Mouse (Mus musculus) cortical plate, adult 2 months (tissue): ENCODE results near the gene Fam198a. TPM values are rescaled to one million over a fixed set of nuclear protein-coding genes. Genes with fewer than 3 reads are reported as not detected.

Experiments used
- H3K27ac ChIP-seq: fragments of 200-500 bp; 2 replicates; pipeline ENCODE4 v1.5.1; 2012; ENCODE audit warnings: low read length, control low read depth, inconsistent platforms; ENCODE audit not compliant: insufficient read depth
- H3K4me1 ChIP-seq: fragments of 200-500 bp; 2 replicates; pipeline ENCODE4 v1.6.1; 2011; ENCODE audit warnings: low read length; ENCODE audit not compliant: control insufficient read depth, insufficient read depth
- H3K4me3 ChIP-seq: fragments of 200-500 bp; 2 replicates; pipeline ENCODE4 v1.5.1; 2011; ENCODE audit warnings: mild to moderate bottlenecking, low read length, control low read depth; ENCODE audit not compliant: insufficient read depth
- CTCF ChIP-seq: fragments of 200-500 bp; IDR thresholded peaks from 2 replicates; pipeline ENCODE4 v1.5.1; 2011; ENCODE audit warnings: mild to moderate bottlenecking, control low read depth, low read length; ENCODE audit not compliant: insufficient read depth; ENCODE audit errors: extremely low read depth
- POLR2A ChIP-seq: fragments of 200-500 bp; IDR thresholded peaks from 2 replicates; pipeline ENCODE4 v1.6.1; 2011; ENCODE audit warnings: mild to moderate bottlenecking, low read length, control low read depth; ENCODE audit not compliant: insufficient read depth; ENCODE audit errors: extremely low read depth
- polyA plus RNA-seq: library from polyadenylated mRNA; depleted of rRNA; stranded (reverse); fragments of >200 nt; gene quantifications from 2 replicates; pipeline ENCODE4 v1.2.3, GENCODE M21; 2012

Fam198a gene
- polyA plus RNA-seq, 1 experiment = 4.9 TPM

DNA sequence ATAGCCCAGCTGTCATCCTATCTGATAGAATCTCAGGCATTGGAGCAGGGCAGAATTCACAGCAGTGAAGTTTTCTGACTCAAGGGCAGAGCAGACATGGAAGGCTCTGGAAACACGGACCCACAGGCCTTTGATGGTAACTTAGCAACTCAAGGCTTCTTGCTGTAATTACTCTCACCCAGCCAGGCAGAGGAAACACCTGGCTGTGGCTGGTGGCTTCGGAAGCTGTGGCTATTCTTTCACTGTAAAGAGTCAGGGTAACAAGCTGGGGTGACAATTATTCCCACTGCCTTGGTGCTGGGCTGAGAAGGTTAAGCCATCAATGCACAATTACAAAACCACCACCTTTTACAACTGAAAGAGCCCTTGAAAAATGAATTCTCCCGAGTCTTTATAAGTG lies 42.3 kb downstream of the Fam198a start:
- TF ChIP-seq POLR2A (no peak), CTCF (no peak)
- peaks cover 8% of the 10 kb centered on the region for H3K4me1 ChIP-seq
- no peak overlapping the region for H3K4me3 ChIP-seq
- no peak overlapping the region for H3K27ac ChIP-seq

DNA sequence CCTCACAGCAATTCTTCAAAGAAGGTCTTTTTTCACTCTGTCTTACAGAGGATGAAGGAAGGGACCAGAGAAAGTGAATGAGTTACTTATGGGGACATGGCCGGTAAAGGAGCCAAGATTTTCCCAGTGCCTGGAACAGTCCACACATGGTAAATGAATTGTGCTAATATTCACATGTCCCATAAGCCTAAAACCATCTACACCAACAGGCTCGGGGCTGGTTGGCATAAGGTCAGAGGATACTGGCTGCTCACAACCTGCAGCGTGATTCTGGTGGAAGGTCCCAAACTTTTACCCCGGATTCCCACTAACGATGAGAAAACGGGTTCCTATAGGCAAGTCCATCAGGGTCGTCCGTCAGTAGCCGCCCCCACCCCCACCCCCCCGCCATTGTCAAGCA lies 44.3 kb downstream of the Fam198a start:
- TF ChIP-seq CTCF (no peak), POLR2A (no peak)
- H3K4me1 ChIP-seq = peaks cover 8% of the 10 kb centered on the region
- H3K4me3 ChIP-seq = peak overlapping the region; percentile 95
- H3K27ac ChIP-seq = no peak overlapping the region

DNA sequence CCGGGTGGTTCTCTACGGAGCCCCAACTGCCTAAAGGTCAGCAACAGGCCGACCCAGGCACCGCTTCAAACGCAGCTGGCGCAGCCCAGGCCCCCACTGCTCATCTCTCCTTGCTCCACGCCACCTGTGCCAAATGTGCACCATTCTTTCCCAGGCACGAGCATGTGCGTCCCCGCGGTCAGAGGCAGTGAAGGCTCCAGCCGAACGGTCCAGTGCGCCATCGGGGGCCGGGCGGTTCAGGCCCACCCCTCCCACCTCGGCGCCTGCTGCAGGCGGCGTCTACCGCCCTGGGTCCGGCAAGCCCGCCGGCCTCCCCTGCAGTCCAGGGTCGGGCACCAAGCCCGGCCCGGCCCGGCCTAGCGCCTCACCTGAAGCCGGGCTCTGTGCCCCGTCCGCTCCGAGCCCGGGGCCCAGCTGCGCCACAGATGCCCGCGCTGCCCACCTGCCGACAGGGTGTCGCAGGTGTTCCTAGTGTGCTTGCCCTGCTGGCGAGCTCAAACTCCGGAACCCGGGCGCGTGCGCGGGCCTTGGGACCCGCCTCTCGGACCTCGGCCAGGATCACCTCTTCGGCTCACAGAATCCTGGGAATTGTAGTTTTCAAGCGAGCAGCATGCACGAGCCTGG lies 44.8 kb downstream of the Fam198a start:
- no peak overlapping the region for H3K27ac ChIP-seq
- H3K4me3 ChIP-seq = peak overlapping the region; percentile 95
- H3K4me1 ChIP-seq = peaks cover 8% of the 10 kb centered on the region
- TF ChIP-seq CTCF = no peak
- TF ChIP-seq POLR2A = peak; percentile 63; the same call in 1 of the 2 replicates

DNA sequence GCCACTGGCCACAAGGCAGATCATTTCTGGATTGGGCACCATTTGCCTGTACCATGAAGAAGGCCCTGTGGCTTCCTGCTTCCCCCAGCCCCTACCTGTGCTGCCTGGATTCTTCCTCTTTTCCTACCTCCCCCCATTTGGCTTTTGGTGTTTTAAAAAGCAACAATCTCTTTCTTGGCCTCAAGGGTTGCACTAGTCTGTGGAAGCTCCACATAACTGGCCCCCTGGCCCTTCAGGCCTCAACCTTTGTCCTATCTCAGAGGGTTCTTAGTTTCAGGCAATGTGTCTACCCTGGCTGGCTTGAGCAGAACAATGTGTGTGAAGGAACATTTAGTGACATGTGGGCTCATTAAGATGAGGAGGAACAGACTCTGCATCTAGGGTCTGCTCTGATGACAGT lies 46.2 kb downstream of the Fam198a start, which contains the start of gene Pomgnt2:
Gene Pomgnt2, minus strand, starts transcription at position 101 of the 400 bp plus-strand sequence.
- Histone ChIP-seq H3K4me1 (peaks cover 8% of the 10 kb centered on the region), H3K27ac (no peak within 1 kb of the TSS), H3K4me3 (peak within 1 kb of the TSS; percentile 95; the same call in 1 of the 2 replicates)
- no peak for TF ChIP-seq POLR2A
- no peak for TF ChIP-seq CTCF

DNA sequence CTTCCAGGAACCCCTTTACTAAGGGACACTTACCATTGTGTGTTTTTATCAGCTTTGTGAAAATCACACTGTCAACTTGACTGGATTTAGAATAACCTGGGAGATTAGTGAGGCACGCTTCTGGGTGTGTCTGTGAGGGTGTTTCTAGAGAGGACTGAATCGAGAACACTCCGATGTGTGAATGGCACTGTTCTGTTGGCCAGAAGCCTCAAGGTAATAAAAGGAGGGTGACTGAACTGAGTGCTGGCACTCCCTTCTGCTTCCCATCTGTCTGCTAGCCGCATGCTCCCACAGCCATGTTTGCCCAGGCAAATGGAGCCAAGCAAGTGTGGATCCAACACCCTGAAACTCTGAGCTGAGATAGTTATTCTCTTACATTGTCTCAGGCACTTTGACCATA lies 47.2 kb downstream of the Fam198a start:
- TF ChIP-seq CTCF (no peak), POLR2A (no peak)
- no peak overlapping the region for H3K27ac ChIP-seq
- H3K4me3 ChIP-seq = no peak overlapping the region
- peaks cover 6% of the 10 kb centered on the region; the same call in 1 of the 2 replicates for H3K4me1 ChIP-seq

DNA sequence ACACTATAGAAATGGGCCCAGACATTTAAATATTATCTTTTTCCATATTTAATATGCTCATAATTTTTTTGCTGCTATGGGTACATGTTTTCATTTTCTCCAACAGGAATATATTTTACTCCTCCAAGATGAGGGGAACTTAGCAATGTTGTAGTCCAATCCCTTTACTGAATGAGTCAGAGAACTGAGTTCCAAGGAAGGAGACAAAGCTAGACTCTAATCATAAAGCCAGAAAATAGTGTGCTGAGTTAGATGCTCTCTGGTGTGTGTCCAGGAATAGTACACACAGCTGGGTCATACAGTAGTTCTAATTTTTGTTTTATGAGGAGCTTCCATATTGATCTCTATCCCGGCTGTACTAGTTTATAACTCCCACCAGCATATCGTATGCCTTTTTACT lies 55.4 kb downstream of the Fam198a start:
- peaks cover 4% of the 10 kb centered on the region; the same call in 1 of the 2 replicates for H3K4me1 ChIP-seq
- H3K27ac ChIP-seq = no peak overlapping the region
- no peak for TF ChIP-seq POLR2A
- no peak for TF ChIP-seq CTCF
- no peak overlapping the region for H3K4me3 ChIP-seq

DNA sequence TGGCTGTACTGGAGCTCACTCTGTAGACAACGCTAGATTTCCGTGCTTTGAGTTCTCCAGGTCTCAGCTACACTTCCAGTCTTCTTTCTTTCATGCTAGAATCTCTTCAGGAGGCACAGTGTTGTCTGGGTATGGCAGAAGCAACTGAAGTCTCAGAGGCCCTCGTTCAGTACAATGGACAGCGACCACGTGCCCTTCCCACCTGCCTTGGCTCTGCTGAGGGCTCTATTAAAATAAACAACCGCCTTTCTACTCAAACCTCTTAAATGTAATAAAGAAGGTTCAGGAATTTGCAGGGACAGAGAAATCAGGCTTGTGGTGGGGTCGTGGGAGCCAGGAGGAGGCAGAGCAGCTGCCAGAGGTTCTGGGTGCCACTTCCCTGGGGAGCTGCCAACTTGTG lies 55.8 kb downstream of the Fam198a start:
- Histone ChIP-seq H3K27ac (no peak overlapping the region), H3K4me1 (peaks cover 4% of the 10 kb centered on the region; the same call in 1 of the 2 replicates), H3K4me3 (no peak overlapping the region)
- no peak for TF ChIP-seq POLR2A
- TF ChIP-seq CTCF = no peak

DNA sequence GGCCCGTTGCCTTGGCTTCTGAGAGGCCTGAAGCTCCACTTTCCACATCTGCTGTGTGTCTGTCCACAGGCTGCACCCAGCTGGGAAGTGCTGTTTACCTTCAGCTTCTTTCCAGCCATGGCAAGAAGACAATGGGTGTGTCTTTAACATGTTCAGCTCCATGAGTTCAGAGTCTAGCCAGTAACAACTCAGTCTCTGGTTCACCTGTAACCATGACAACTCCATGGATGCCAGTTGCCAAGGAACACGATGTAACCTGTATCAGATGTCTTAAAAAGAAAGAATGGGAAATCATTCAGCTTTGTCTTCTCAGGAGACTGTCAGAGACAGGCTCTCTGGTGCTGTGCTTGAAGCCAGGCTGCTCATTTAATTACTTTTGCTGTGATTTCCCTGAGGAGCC lies 58.1 kb downstream of the Fam198a start:
- no peak overlapping the region for H3K4me3 ChIP-seq
- TF ChIP-seq POLR2A (no peak), CTCF (no peak)
- peaks cover 4% of the 10 kb centered on the region for H3K4me1 ChIP-seq
- H3K27ac ChIP-seq = no peak overlapping the region

DNA sequence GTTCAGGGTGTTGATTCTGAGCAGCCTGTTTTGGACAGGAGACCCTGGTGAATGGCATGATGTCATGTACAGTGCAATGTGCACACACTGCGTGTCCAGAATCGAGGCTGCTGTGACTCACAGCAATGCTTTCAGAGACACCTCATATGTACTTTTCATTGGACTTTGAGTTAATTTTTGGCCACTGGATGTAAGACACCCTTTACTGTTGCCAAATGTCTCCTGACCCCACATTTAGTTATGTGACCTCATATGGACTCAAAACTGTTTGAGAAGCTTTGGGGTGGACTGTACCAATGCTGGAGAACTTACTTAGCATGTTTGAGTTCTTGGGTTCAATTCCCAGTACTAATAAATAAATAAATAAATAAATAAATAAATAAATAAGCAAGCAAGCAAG lies 60.0 kb downstream of the Fam198a start:
- H3K27ac ChIP-seq = no peak overlapping the region
- peaks cover 4% of the 10 kb centered on the region for H3K4me1 ChIP-seq
- TF ChIP-seq CTCF = no peak
- no peak for TF ChIP-seq POLR2A
- H3K4me3 ChIP-seq = no peak overlapping the region

DNA sequence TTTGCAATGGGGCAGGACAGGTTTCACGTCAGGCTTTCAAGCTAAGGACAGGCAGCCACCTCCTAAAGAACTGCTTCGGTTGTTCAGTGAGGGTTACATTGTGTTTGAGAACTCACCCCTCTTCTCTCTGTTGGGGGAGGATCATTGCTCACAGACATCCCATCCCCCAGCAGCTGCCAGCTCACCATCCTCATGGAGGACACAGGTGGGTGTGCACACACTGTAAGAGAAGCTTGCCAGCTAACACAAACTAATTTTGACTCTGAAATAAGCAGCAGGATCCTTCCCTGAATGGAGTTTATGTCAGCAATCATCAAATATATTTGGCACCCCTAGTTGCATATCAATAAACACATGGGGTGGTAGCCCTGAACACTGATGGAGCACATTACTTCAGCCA lies 62.0 kb downstream of the Fam198a start:
- H3K4me3 ChIP-seq = no peak overlapping the region
- H3K4me1 ChIP-seq = peaks cover 1% of the 10 kb centered on the region; the same call in 1 of the 2 replicates
- TF ChIP-seq POLR2A (no peak), CTCF (no peak)
- H3K27ac ChIP-seq = no peak overlapping the region
